Mouse (Mus musculus) E14TG2a.4 (cell line): ENCODE measurements around the gene Napsa.

Source experiments
- CTCF ChIP-seq: conservative IDR thresholded peaks from 2 replicates; pipeline ENCODE4 v1.5.1; 2014; ENCODE audit warnings: low read length
- NANOG ChIP-seq: IDR thresholded peaks from 2 replicates; pipeline ENCODE4 v1.6.1; 2014; ENCODE audit warnings: borderline replicate concordance, low read length, mixed read lengths
- POU5F1 ChIP-seq: IDR thresholded peaks from 2 replicates; pipeline ENCODE4 v1.6.1; 2014; ENCODE audit warnings: low read length, borderline replicate concordance

GRCm38 (mm10) chr7:44626966-44627365 lies 54.8 kb downstream of the Napsa start:
- no peak for TF ChIP-seq CTCF
- no peak for TF ChIP-seq POU5F1
- no peak for TF ChIP-seq NANOG
